Mouse (Mus musculus) heart, adult 2 months (tissue): ENCODE measurements around the gene Rtp1.

Experiments
- CTCF ChIP-seq: fragments of 200-600 bp; IDR thresholded peaks from 2 replicates; pipeline ENCODE4 v1.8.1; 2022; ENCODE audit warnings: antibody characterized with exemption, mild to moderate bottlenecking, moderate library complexity
- EP300 ChIP-seq: fragments of 200-500 bp; IDR thresholded peaks from 2 replicates; pipeline ENCODE4 v1.6.1; 2011; ENCODE audit warnings: low read depth, low read length, control low read depth; ENCODE audit not compliant: insufficient read depth
- POLR2A ChIP-seq: fragments of 200-500 bp; IDR thresholded peaks from 2 replicates; pipeline ENCODE4 v1.6.1; 2011; ENCODE audit warnings: mild to moderate bottlenecking, low read depth, low read length, control low read depth; ENCODE audit not compliant: insufficient read depth

- TF ChIP-seq CTCF (no peak), EP300 (no peak), POLR2A (no peak)
Observed at GRCm38 (mm10) chr16:23456534-23456933, 27.6 kb downstream of the Rtp1 start.
